Mouse (Mus musculus): ENCODE data around the gene Xk.
"Not testable (repeated sequence)": the region's sequence is repeated elsewhere in the genome, so short reads cannot be mapped to it uniquely, and the experiment has no call there.

Xk gene

GRCm38 (mm10) chrX:9332366-9332962 lies 59.9 kb downstream of the Xk start:
- DNase-seq = not testable (repeated sequence)

GRCm38 (mm10) chrX:9333035-9333434 lies 60.5 kb downstream of the Xk start:
- not testable (repeated sequence) for DNase-seq

GRCm38 (mm10) chrX:9334996-9335395 lies 62.4 kb downstream of the Xk start:
- not testable (repeated sequence) for DNase-seq

- not testable (repeated sequence) for DNase-seq
Measured at GRCm38 (mm10) chrX:9350327-9350726, 77.8 kb downstream of the Xk start, which contains the start of gene H2al1k. TSS of gene H2al1k (plus strand) at chrX:9350627.
